Mouse (Mus musculus): ENCODE results near the gene Pik3r4.

Pik3r4 gene

DNA sequence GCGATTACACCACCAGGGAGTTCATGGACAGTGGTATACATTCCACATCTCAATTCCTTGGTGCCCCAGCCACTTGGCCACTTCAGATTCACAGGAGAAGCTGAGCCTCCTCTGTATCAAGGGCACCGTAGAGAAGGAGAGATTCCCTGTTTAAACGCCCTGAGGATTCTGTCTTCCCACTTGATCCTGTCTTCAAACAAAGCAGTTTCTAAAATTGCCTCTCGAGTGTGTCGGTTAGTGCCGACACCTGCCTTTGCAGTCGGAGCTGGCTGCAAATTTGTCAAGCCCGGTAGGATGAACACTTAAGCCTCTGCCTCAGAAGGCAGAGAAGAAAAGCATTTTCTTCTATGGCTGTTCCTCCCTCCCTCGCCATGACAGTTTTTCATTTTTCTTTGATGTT, 50.3 kb downstream of the Pik3r4 start:
- in situ Hi-C loops (cut with MboI; ENCODE audit: low pct_unique_long_range_greater_than_20kb in 1 of 2, low sequenced_read_pairs in 2 of 2, unreplicated experiment in 1 of 2) = loop anchor here in 1 of 2 experiments (5.0 to 10.0 kb wide), 2 partner anchors 164 to 292 kb away; no protein-coding TSS in a partner anchor

DNA sequence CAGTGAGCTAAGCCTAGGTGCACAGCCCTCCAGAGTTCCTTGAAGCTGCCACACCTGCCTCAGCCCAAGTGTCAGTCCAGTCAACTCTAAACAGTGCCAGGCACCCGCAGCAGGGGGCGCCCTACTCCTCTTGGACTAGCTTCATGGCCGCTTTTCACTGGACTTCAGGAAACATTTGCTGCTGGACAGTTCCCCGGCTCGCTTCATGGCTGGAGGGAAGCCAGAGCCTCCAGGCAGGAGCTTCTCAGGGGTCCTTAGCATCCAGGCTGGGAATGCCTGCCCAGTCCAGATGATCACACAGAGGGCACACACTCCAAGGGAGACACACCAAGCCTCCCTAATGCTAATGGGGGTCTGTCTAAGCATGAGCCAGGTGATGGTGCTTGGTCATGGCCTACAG, 51.1 kb downstream of the Pik3r4 start:
- in situ Hi-C loops (cut with MboI; ENCODE audit: low pct_unique_long_range_greater_than_20kb in 1 of 2, low sequenced_read_pairs in 2 of 2, unreplicated experiment in 1 of 2) = loop anchor here in 1 of 2 experiments (5.0 to 10.0 kb wide), 2 partner anchors 163 to 291 kb away; no protein-coding TSS in a partner anchor

DNA sequence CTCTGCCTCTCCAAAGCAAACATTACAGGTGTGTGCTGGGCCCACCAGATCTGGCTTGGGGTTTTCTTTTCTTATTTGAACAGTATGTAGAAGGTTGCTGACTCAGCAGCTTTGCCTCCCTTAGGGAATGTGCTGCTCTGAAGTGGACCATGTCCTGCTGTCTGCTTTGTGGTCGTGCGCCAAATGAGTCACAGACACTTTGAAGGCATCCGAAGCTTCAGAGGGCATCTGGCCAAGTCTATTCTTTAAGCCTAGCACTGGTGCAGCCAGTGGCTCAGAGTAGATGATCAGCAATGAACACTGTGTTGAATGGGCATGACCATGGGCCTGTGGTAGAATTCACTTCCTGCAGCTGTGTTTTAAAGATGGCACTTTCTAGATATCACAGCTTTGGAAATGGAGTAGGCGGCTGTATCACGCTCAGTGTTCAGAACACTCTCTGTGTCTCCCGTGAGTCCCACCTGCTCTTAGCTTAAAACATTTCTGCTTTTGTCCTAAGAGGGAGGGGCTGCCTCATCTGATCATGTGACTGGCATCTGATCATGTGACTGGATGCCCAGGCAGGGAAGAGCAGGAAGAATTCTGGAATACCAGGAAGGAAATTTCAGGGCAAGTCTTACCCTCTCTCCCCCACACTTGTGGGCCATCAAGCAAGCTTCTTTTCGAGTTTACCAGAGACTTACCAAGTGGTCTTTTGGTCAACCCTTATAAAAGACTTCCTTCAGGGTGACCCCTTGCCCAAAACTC, 54.2 kb downstream of the Pik3r4 start:
- in situ Hi-C loops (cut with MboI; ENCODE audit: low pct_unique_long_range_greater_than_20kb in 1 of 2, low sequenced_read_pairs in 2 of 2, unreplicated experiment in 1 of 2) = loop anchor here in 1 of 2 experiments (10.0 kb wide), 1 partner anchor 288 kb away; no protein-coding TSS in a partner anchor

DNA sequence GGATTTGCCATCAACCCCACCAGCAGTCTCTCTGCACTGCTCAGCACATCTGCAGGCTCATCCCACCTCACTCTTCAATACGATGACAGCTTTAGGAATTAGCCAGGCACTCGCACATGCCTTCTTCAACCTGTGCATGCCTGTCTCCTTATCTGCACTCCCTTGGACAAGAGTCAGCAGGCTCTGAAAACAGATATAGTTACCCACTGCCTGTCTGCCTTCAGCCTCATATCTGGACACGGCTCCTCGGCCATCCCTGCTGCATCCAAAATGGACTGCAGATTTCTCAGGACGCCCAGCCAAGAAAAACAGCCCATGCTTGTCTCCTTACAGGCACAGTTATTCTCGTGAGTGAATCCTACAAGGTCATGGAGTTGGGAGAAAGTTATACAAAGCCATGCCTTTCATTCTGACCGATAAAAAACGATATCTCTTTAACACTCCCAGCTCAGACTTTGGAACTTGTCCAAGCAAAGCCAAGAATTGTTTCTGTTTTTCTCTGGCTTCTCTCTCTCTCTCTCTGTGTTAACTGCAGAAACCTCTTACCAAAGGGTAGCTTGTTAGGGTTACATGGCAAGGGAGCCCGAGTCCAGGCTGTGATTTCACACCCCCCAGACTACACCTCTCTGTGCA, 55.1 kb downstream of the Pik3r4 start:
- in situ Hi-C loops (cut with MboI; ENCODE audit: low pct_unique_long_range_greater_than_20kb in 1 of 2, low sequenced_read_pairs in 2 of 2, unreplicated experiment in 1 of 2) = loop anchor here in 1 of 2 experiments (10.0 kb wide), 1 partner anchor 287 kb away; no protein-coding TSS in a partner anchor

DNA sequence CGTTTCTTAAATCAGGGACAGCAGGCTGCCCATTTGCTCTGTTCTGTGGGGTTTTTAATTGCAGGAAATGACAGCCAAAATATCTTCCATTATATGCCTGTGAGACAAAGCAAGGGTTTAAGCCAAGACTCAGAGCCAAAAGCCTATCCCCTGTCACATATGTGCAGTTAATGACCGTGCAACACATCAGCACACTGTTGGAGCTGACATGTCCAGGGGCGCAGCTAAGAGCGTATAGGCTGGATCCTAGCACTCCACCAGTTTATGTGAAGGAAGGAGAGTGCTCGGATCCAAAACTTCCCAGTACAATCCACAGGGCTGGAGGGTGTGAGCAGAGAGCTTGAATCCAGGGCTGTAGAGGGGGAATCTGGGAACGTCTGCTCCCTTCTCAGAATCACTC, 57.9 kb downstream of the Pik3r4 start:
- in situ Hi-C loops (cut with MboI; ENCODE audit: low pct_unique_long_range_greater_than_20kb in 1 of 2, low sequenced_read_pairs in 2 of 2, unreplicated experiment in 1 of 2) = no loop called here

DNA sequence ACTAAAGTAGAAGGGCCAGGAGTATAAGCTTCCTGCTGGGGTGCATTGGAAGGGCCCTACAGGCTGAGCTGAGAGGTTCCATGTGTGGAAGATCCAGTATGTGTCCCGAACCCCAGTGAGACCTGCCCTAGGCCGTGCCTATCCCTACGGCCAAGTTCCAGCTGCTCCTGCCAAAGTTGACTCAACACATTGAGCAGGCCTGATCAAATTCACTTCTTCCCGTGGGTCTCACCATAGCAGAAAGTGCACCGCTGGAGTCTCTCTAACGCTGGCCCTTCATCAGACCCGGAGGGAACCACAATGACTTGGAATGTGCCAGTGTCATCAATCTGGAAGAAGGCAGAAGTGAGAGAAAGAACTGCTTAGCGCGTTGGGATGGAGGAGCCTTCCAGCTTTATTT, 59.2 kb downstream of the Pik3r4 start:
- in situ Hi-C loops (cut with MboI; ENCODE audit: low pct_unique_long_range_greater_than_20kb in 1 of 2, low sequenced_read_pairs in 2 of 2, unreplicated experiment in 1 of 2) = no loop called here

DNA sequence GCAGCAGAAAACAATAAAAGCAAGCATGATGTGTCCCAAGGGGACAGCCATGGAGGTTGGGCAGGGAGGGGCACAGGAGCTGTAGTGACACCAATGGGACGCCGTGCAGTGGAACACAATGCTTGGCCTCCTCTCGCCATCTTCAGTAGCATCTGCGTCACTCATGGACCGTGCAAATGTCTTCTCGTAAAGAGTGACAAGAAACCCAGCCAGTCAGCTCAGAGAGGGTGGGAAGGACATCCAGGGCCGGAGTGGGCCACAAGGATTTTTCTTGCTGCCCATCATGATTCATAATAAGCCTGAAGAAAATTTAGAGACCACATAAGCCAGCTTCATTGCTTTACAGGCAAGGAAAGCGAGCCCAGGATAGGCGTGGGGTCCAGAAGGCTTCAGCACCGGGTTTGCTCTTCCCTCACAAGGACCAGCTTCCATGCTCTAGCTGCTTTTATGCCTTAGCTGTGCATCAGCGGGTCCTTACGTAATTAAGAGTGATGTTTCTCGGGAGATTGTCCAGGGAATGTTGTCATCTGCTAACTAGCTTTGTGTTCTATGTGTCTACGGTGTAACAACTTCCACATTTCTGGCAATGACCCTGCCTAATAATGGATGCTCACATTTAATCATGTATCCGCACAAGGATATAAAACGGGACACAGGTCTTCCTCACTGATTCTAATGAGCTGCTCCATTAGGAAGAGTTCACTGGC, 61.6 kb downstream of the Pik3r4 start:
- in situ Hi-C loops (cut with MboI; ENCODE audit: low pct_unique_long_range_greater_than_20kb in 1 of 2, low sequenced_read_pairs in 2 of 2, unreplicated experiment in 1 of 2) = no loop called here

DNA sequence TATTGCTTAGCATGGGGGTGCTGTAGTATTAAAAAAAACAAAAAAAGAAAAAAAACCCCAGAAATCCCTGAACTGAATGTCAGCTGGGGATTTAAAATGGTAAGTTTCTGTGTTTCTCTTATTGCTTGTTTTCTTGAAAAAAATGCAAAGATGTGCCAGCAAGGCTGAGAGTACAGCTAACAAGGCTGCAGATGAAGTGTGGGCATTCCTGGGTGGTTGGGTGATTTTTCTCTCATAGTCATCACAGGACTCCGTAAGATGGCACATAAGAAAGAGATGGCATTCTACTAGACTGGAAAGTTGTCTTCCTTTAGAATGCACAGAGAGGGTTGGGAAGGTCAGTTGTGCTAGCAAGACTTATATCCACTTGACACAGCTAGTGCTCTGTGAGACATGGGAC, 62.2 kb downstream of the Pik3r4 start:
- in situ Hi-C loops (cut with MboI; ENCODE audit: low pct_unique_long_range_greater_than_20kb in 1 of 2, low sequenced_read_pairs in 2 of 2, unreplicated experiment in 1 of 2) = no loop called here

DNA sequence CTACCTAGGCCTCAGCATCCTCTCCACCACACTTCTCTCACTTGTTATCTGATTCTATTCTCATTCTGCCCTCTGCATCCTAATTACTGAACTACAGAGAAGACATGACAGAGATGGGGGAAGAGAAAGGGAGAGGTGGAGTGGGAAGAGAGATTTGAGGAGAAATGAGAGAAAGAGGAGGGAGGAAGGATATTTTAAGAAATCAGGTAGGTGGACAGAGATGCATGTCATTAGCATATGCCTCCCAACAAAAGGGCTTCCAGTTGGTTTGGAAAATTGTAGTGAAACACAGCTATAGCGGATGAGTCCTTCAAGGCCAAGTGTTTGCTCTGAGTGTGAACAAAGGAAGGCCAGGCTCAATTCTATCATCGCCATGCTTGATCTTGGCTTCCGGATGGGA, 69.3 kb downstream of the Pik3r4 start:
- in situ Hi-C loops (cut with MboI; ENCODE audit: low pct_unique_long_range_greater_than_20kb in 1 of 2, low sequenced_read_pairs in 2 of 2, unreplicated experiment in 1 of 2) = no loop called here

DNA sequence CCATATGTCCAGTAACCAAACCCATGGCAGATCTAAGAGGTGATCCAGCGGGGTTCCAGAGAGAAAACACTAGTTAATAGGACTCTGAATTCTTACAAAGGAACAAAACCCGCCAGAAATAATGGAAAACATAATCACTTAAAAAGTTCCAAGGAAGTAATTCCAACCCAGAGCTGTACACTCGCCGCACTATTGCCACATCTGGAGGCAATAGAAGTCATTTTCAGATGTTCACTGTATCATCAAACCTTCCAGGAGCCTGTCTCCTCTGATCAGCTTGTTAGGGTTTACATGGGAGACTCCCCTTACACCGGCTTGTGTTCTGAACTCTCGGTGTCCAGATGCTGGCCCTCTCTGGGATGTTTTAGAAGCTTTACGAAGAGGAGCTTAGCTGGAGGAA, 76.6 kb downstream of the Pik3r4 start:
- in situ Hi-C loops (cut with MboI; ENCODE audit: low pct_unique_long_range_greater_than_20kb in 1 of 2, low sequenced_read_pairs in 2 of 2, unreplicated experiment in 1 of 2) = no loop called here

DNA sequence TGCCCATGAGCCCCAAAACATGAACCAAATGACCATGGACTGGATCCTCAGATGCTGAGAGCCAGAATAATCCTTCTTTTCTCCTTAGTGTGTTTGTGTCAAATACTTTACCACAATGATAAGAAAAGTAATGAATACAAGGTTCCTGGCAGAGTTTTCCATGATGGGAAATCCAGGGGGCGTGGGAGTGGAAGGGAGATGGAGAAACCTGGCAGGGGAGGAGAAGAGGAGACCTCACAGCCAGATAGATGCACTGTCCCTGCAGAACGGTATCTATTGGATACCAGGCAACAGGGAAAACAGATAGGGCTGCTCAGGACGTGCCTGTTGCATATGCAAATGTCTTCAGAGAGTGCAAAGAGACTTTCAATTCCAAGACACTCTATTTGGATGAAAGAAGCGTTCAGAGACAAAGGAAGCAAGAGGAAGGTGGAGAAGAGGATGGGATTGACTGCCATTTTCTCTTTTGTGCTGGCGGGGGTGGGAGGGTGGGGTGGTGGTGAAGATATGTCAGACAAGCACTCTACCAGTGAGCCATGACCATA, 77.1 kb downstream of the Pik3r4 start:
- in situ Hi-C loops (cut with MboI; ENCODE audit: low pct_unique_long_range_greater_than_20kb in 1 of 2, low sequenced_read_pairs in 2 of 2, unreplicated experiment in 1 of 2) = no loop called here

DNA sequence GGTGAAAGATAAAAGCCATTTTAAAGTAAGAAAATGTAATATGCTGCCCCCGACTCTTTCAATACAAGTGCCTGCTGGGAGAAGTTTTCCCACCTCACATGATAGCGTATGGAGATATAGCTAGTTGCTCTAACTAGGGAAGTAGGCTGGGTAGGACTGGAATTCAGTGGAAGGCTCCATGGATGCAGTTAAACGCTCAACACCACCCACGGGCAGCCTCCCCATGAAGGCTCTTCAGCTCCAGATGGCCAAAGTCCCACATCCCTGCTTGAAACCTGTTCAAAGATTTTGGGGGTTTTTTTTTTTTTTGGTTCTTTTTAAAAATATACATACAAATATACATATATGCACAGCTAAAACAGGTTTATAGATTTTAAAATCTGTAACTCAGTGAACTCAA, 77.7 kb downstream of the Pik3r4 start:
- in situ Hi-C loops (cut with MboI; ENCODE audit: low pct_unique_long_range_greater_than_20kb in 1 of 2, low sequenced_read_pairs in 2 of 2, unreplicated experiment in 1 of 2) = no loop called here

DNA sequence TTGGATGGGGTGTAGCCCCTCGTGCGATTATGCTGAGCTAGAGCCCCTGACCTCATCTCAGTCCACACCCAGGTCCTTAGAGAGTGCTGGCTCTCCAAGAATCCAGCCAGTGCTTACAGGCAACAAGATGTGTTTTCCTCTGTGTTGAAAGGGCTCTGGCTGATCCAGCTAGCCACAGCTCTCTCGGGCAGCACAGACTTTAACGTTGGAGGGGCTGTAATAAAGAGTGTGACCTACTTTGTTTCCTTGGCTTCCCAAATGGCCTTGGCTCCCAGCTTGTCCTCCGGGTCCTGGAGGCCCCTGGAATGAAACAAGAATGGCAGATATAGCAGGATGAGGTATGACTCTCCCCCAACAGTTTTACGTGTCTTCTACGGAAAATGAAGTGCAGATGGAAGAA, 89.2 kb downstream of the Pik3r4 start:
- in situ Hi-C loops (cut with MboI; ENCODE audit: low pct_unique_long_range_greater_than_20kb in 1 of 2, low sequenced_read_pairs in 2 of 2, unreplicated experiment in 1 of 2) = no loop called here

DNA sequence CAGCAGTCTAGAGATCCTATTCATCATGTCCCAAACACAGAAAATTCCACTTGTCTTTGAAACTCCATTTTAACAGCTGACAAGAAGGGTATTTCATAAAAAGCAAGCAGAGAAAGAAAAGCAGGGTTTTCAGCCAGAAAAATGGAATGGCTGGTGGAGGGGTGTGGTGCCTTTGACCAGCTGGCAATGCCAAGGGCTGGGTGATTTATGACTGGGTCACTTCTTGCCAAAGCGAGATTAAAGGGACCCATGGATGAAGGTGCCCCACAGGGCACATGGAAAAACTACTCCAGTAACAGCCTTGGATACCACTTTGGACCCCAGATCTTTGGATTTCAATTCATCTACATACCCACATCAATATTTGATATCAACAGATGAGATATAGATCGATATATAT, 91.9 kb downstream of the Pik3r4 start:
- in situ Hi-C loops (cut with MboI; ENCODE audit: low pct_unique_long_range_greater_than_20kb in 1 of 2, low sequenced_read_pairs in 2 of 2, unreplicated experiment in 1 of 2) = no loop called here

DNA sequence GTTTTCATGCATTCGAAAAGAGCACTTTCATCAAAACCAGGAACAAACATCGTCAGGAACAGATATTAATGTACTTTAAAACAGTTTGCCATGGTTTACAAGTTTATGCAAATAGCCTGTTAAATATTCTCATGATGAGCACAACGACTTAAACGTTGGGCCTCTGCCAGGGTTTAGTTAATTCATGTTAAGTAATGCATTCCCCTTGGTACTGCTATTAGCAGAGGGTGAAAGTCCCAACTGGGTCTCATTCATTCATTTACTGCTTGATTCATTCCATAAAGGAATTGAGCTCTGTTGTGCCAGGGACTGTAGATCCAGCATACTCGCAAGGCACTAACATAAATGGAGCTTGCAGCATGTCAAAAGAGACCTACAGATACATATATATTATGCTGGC, 92.4 kb downstream of the Pik3r4 start:
- in situ Hi-C loops (cut with MboI; ENCODE audit: low pct_unique_long_range_greater_than_20kb in 1 of 2, low sequenced_read_pairs in 2 of 2, unreplicated experiment in 1 of 2) = no loop called here
